Mouse (Mus musculus) erythroid progenitor cell, adult 5-6 weeks (primary cell): Measurements from ENCODE around the gene Mptx1. TPM values are rescaled to one million over a fixed set of nuclear protein-coding genes. Genes with fewer than 3 reads are reported as not detected.
"Not testable (repeated sequence)": the region's sequence is repeated elsewhere in the genome, so short reads cannot be mapped to it uniquely, and the experiment has no call there.

Source experiments
- ATAC-seq: replicated peaks from 2 replicates; pipeline ENCODE4 v1.8.0; 2016; ENCODE audit warnings: moderate number of reproducible peaks, mild to moderate bottlenecking, moderate TSS enrichment, inconsistent platforms; ENCODE audit not compliant: poor library complexity, low FRiP score, severe bottlenecking
- total RNA-seq, 2 experiments: library from RNA; stranded (forward) in 1 of 2; stranded (reverse) in 1 of 2; fragments of 150-400 nt in 1 of 2; fragments of 186-747, 209-891 nt in 1 of 2; gene quantifications; 2 replicates each; pipeline versions ENCODE4 v1.2.3 to v1.2.4; 2015 to 2017; ENCODE audit warnings: low replicate concordance in 2 of 2

The Mptx1 gene
- total RNA-seq (2015; ENCODE audit: low replicate concordance) (not detected in 2 replicates), total RNA-seq (2017; ENCODE audit: low replicate concordance) (not detected in 2 replicates)

DNA sequence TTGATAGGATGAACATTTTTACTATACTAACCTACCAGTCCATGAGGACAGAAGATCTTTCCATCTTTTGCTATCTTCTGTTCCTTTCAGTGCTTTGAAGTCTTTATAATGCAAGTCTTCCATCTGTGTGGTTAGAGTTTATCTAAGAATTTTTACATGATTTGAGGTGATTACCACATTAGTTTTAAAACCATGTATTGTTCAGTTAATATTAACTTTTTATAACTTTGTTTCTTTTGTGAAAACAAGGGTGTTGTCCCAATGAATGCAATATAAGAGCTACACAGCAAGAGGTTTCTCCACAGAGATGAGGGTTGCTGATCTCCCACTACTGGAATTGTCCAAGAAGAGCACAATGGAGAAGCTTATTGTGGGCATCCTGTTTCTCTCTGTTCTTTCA lies at the start of gene Mptx1:
Gene Mptx1 (plus strand): TSS at position 301 of the 400 bp plus-strand sequence.
- no peak for ATAC-seq

DNA sequence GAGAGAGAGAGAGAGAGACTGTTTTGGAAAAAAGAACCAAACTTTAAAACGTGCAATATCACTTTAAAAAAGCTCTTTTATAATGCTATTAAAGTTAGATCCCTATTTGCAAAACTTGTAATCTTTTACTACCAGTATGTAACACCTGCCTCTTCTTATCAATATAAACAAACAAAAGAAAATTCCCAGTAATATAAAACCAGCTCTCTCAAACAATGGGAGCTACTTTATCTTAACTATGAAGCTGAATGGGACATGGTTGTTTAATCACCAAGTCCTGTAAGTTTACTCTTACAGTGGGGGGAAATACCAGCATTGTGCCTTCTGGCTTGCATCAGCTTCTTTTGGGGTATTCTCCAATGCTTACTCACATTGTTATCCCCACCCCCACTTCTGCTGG lies 27.2 kb upstream of the Mptx1 start:
- ATAC-seq = no peak

- no peak for ATAC-seq
Measured at GRCm38 (mm10) chr1:174317308-174317707, 13.0 kb upstream of the Mptx1 start.

- not testable (repeated sequence) for ATAC-seq
Measured at GRCm38 (mm10) chr1:174353636-174354035, 23.3 kb downstream of the Mptx1 start.

DNA sequence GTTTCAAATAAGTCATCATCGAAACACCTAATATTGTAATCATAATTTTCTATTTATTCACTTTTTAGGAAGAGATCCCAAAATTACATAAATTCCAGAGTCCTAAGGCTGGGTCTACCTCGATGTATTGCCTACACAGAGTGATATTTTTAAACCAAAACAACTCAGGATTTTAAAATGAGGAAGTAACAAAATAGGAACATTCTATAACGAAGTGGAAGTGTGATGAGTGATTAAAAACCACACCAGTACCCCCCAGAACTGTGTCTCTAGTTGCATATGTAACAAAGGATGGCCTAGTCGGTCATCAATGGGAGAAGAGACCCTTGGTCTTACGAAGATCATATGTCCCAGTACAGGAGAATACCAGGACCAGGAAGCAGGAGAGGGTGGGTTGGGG lies 24.3 kb downstream of the Mptx1 start:
- ATAC-seq = no peak

DNA sequence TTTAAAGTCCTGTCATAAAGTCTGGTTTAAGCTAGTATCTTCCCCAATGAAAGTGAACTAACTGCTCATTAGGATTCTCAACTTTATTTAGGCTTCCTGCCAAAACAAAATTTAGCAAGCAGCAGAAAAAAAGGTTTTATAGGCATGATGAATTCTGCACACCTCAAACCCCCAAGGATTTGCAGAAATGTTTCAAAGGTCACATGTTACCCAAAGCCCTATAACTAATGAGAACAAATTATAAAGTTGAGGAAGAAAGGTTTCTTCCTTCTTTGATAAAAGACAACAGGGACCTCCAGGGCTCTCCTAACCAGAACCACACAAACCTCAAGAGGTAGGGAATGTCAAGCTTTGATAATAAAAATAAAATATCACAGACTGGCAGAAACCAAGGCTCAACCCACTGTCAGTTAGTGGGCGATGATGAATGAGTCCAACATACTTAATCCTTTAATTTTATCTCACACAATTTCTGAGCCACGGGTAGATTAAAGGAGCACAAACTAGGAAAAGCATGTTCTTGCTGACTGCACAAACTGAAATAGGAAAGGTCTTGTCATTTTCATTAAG lies 34.6 kb downstream of the Mptx1 start, which contains the start of gene Olfr417:
Gene Olfr417 (plus strand): TSS at position 241 of the 570 bp plus-strand sequence.
- ATAC-seq = no peak

GRCm38 (mm10) chr1:174373799-174374198 lies 43.5 kb downstream of the Mptx1 start:
- ATAC-seq = no peak

Other genes with a start within 250 kb of the Mptx1 start
- gene Olfr429, start 246.2 kb upstream of the Mptx1 start, total RNA-seq (2015; ENCODE audit: low replicate concordance) = not detected in 2 replicates
- gene Olfr429, start 246.2 kb upstream of the Mptx1 start, total RNA-seq (2017; ENCODE audit: low replicate concordance) = not detected in 2 replicates
- not detected in 2 replicates for gene Olfr427, start 233.6 kb upstream of the Mptx1 start, total RNA-seq (2015; ENCODE audit: low replicate concordance)
- gene Olfr427, start 233.6 kb upstream of the Mptx1 start, total RNA-seq (2017; ENCODE audit: low replicate concordance) = not detected in 2 replicates
- 0.36 and 2.5 TPM in 2 replicates for gene Olfr231, start 209.4 kb upstream of the Mptx1 start, total RNA-seq (2015; ENCODE audit: low replicate concordance)
- gene Olfr231, start 209.4 kb upstream of the Mptx1 start, total RNA-seq (2017; ENCODE audit: low replicate concordance) = 1.2 and 3.5 TPM in 2 replicates
- not detected in 2 replicates for gene Olfr424, start 199.0 kb upstream of the Mptx1 start, total RNA-seq (2015; ENCODE audit: low replicate concordance)
- gene Olfr424, start 199.0 kb upstream of the Mptx1 start, total RNA-seq (2017; ENCODE audit: low replicate concordance) = not detected in 2 replicates
- not detected in 2 replicates for gene Olfr420, start 174.9 kb upstream of the Mptx1 start, total RNA-seq (2015; ENCODE audit: low replicate concordance)
- 0.77 TPM in 1 of 2 replicates, not detected in the other for gene Olfr420, start 174.9 kb upstream of the Mptx1 start, total RNA-seq (2017; ENCODE audit: low replicate concordance)
- gene Spta1, start 157.7 kb upstream of the Mptx1 start, total RNA-seq (2015; ENCODE audit: low replicate concordance) = 506 and 527 TPM in 2 replicates
- gene Spta1, start 157.7 kb upstream of the Mptx1 start, total RNA-seq (2017; ENCODE audit: low replicate concordance) = 1,343 and 1,534 TPM in 2 replicates
- gene Olfr419, start 78.5 kb upstream of the Mptx1 start, total RNA-seq (2015; ENCODE audit: low replicate concordance) = not detected in 2 replicates
- gene Olfr419, start 78.5 kb upstream of the Mptx1 start, total RNA-seq (2017; ENCODE audit: low replicate concordance) = 0.90 and 1.7 TPM in 2 replicates
- gene Olfr417, start 34.6 kb downstream of the Mptx1 start, total RNA-seq (2015; ENCODE audit: low replicate concordance) = not detected in 2 replicates
- 1.3 TPM in 1 of 2 replicates, not detected in the other for gene Olfr417, start 34.6 kb downstream of the Mptx1 start, total RNA-seq (2017; ENCODE audit: low replicate concordance)
- not detected in 2 replicates for gene Olfr248, start 60.5 kb downstream of the Mptx1 start, total RNA-seq (2015; ENCODE audit: low replicate concordance)
- gene Olfr248, start 60.5 kb downstream of the Mptx1 start, total RNA-seq (2017; ENCODE audit: low replicate concordance) = not detected in 2 replicates
- not detected in 2 replicates for gene Olfr414, start 93.5 kb downstream of the Mptx1 start, total RNA-seq (2015; ENCODE audit: low replicate concordance)
- gene Olfr414, start 93.5 kb downstream of the Mptx1 start, total RNA-seq (2017; ENCODE audit: low replicate concordance) = not detected in 2 replicates
- not detected in 2 replicates for gene Olfr220, start 111.6 kb downstream of the Mptx1 start, total RNA-seq (2015; ENCODE audit: low replicate concordance)
- gene Olfr220, start 111.6 kb downstream of the Mptx1 start, total RNA-seq (2017; ENCODE audit: low replicate concordance) = not detected in 2 replicates
- gene Fmn2, start 171.3 kb downstream of the Mptx1 start, total RNA-seq (2015; ENCODE audit: low replicate concordance) = 0.42 and 4.3 TPM in 2 replicates
- not detected in 2 replicates for gene Fmn2, start 171.3 kb downstream of the Mptx1 start, total RNA-seq (2017; ENCODE audit: low replicate concordance)